Mouse (Mus musculus) liver, postnatal 0 days (tissue): ENCODE data around the gene Psmb9.

Experiments used
- CTCF ChIP-seq: sonication (generic); IDR thresholded peaks from 2 replicates; pipeline ENCODE4 v1.5.1; 2016; ENCODE audit warnings: antibody characterized with exemption, low read depth
- EP300 ChIP-seq: IDR thresholded peaks from 2 replicates; pipeline ENCODE4 v1.6.1; 2016; ENCODE audit warnings: antibody characterized with exemption, low read depth, mild to moderate bottlenecking

GRCm38 (mm10) chr17:34199050-34199619 lies 11.6 kb upstream of the Psmb9 start:
- no peak for TF ChIP-seq CTCF
- TF ChIP-seq EP300 = no peak
